Mouse (Mus musculus) bone marrow macrophage, adult 2 months (primary cell): ENCODE measurements around the gene Med12l. TPM values are rescaled to one million over a fixed set of nuclear protein-coding genes. Genes with fewer than 3 reads are reported as not detected.

ENCODE experiments used
- H3K27ac ChIP-seq: 2 replicates; pipeline ENCODE4 v1.5.1; 2012; ENCODE audit warnings: low read depth, low read length; ENCODE audit not compliant: insufficient read depth
- H3K4me1 ChIP-seq: 2 replicates; pipeline ENCODE4 v1.6.1; 2012; ENCODE audit warnings: low read length; ENCODE audit not compliant: control insufficient read depth, insufficient read depth
- H3K4me3 ChIP-seq: 2 replicates; pipeline ENCODE4 v1.5.1; 2012; ENCODE audit warnings: mild to moderate bottlenecking, low read length, moderate library complexity; ENCODE audit not compliant: insufficient read depth
- CTCF ChIP-seq: IDR thresholded peaks from 2 replicates; pipeline ENCODE4 v1.5.1; 2012; ENCODE audit warnings: low read depth, mild to moderate bottlenecking, low read length, moderate library complexity
- POLR2A ChIP-seq: IDR thresholded peaks from 2 replicates; pipeline ENCODE4 v1.6.1; 2012; ENCODE audit warnings: mild to moderate bottlenecking, low read depth, low read length, borderline replicate concordance
- polyA plus RNA-seq: library from polyadenylated mRNA; stranded (reverse); fragments of >200 nt; gene quantifications from 2 replicates; pipeline ENCODE4 v1.2.4, GENCODE M21; 2012; ENCODE audit not compliant: missing spikeins, insufficient read depth, insufficient read length

The Med12l gene
- polyA plus RNA-seq, 1 experiment: 0.44 TPM

- Histone ChIP-seq H3K4me3 (no peak overlapping the region), H3K4me1 (peaks cover 18% of the 10 kb centered on the region), H3K27ac (no peak overlapping the region)
- TF ChIP-seq CTCF (no peak), POLR2A (no peak)
Observed at GRCm38 (mm10) chr3:59250454-59250853, 244.8 kb downstream of the Med12l start.

DNA sequence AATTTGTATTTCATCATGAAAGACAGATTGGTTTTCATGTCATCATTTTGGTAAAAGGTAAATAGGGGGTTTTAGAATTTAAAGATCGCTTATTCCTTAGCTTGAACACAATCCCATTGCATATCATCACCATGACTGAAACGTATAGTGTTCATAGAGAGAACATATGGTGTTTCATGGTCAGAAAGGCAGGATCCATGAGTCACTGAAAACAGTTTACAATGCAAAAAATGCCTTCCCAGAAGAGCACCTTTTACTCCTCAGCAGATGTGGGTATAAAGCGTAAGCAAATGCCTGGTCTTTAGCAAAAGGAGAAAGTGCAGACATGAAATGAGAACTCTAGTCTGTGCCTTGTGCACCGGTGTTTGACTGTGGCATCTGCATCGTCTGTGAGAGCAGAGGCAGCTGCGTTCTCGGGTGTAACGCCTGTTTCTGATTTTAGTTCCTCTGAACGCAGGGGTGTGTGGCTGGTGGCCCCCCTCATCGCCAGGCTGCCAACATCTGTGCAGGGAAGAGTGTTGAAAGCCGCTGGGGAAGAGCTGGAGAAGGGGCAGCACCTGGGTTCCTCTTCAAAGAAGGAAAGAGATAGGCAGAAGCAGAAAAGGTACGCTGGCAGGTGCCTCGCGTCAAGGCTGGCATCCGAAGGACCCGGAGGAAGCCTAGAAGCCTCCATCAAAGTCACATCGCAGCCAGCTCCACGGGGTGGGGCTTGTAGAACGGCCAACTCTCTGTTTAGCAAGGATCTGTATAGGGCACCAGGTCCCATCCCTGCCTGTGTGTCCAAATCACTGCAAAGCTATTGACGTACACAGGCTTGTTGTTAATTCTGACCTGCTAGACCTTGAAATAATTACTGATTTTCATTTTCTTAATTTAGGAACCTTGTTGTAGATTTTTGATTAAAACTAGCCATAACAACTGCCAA, 252.4 kb downstream of the Med12l start:
- Histone ChIP-seq H3K27ac (no peak overlapping the region), H3K4me1 (peaks cover 22% of the 10 kb centered on the region), H3K4me3 (no peak overlapping the region)
- TF ChIP-seq CTCF (no peak), POLR2A (no peak)

GRCm38 (mm10) chr3:59260745-59261144, 255.1 kb downstream of the Med12l start:
- Histone ChIP-seq H3K4me1 (peaks cover 31% of the 10 kb centered on the region), H3K27ac (peak overlapping the region; percentile 53), H3K4me3 (no peak overlapping the region)
- TF ChIP-seq POLR2A (no peak), CTCF (no peak)

GRCm38 (mm10) chr3:59261709-59262472, 256.3 kb downstream of the Med12l start:
- Histone ChIP-seq H3K4me3 (peak overlapping the region; percentile 50), H3K27ac (peak overlapping the region; percentile 53), H3K4me1 (peaks cover 31% of the 10 kb centered on the region)
- TF ChIP-seq CTCF (no peak), POLR2A (no peak)

GRCm38 (mm10) chr3:59262704-59263103, 257.1 kb downstream of the Med12l start, which contains the start of gene P2ry12:
P2ry12 (minus strand) TSS chr3:59262871.
- H3K4me3 ChIP-seq: peak within 1 kb of the TSS; percentile 54
- peaks cover 31% of the 10 kb centered on the region for H3K4me1 ChIP-seq
- TF ChIP-seq POLR2A (no peak), CTCF (no peak)
- peak within 1 kb of the TSS; percentile 82 for H3K27ac ChIP-seq

- 0 out of 2 replicates have a peak overlapping the region, but pooled peaks have one; percentile 0 for H3K27ac ChIP-seq
Observed at GRCm38 (mm10) chr3:59263417-59263816, 257.8 kb downstream of the Med12l start.

GRCm38 (mm10) chr3:59263988-59264387, 258.4 kb downstream of the Med12l start:
- Histone ChIP-seq H3K4me3 (no peak overlapping the region), H3K4me1 (peaks cover 31% of the 10 kb centered on the region), H3K27ac (0 out of 2 replicates have a peak overlapping the region, but pooled peaks have one; percentile 0)
- TF ChIP-seq CTCF (no peak), POLR2A (no peak)

More at GRCm38 (mm10) chr3:59263417-59263816, 257.8 kb downstream of the Med12l start:
- Histone ChIP-seq H3K4me1 (peaks cover 31% of the 10 kb centered on the region), H3K4me3 (no peak overlapping the region)
- TF ChIP-seq POLR2A (no peak), CTCF (no peak)

GRCm38 (mm10) chr3:59270811-59271210, 265.2 kb downstream of the Med12l start:
- TF ChIP-seq POLR2A (no peak), CTCF (no peak)
- Histone ChIP-seq H3K27ac (no peak overlapping the region), H3K4me1 (no peaks in the 10 kb centered on the region), H3K4me3 (no peak overlapping the region)

DNA sequence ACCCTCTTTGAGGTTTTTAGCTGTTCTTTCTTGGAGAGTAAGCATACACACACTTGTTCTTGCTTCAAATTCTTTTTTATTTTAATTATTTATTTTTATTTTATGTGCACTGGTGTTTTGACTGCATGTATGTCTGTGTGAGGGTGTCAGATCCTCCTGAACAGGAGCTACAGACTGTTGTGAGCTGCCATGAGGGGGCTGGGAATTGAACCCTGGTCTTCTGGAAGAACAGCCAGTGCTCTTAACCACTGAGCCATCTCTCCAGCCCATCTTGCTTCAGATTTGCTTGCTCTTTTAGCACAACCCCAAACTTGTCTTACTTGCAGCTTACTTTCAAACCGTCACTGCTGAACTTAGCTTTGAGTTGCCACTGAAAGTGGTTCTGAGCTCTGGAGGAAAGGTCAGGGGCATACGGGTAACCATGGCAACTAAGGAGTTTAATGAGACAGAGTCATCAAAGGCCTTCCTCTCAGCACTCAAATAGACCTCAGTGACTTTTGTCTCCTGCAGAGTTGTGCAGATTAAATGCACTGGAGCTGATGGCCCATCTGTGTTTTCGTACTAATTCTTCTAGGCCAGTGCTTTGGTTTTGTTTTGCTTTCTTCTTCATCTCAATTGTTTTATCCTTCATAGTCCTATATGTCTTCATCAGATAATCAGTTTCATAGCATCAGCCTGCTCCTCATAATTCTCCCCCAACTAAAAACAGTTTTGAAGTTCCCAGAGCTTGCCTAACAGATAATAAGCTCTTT, 272.1 kb downstream of the Med12l start:
- no peak overlapping the region for H3K27ac ChIP-seq
- no peak overlapping the region for H3K4me3 ChIP-seq
- H3K4me1 ChIP-seq: no peaks in the 10 kb centered on the region
- no peak for TF ChIP-seq CTCF
- no peak for TF ChIP-seq POLR2A
